Mouse (Mus musculus) left cerebral cortex, adult 9 months (tissue): Measurements from ENCODE around the gene Ano1.

ENCODE experiments used
- DNase-seq, 2 experiments: peaks; one replicate each; pipeline ENCODE4 v3.0.0; 2022; ENCODE audit warnings: low spot score in 2 of 2

The Ano1 gene

GRCm38 (mm10) chr7:144696764-144697704 lies 54.7 kb downstream of the Ano1 start:
- DNase-seq = no peak

- DNase-seq = no peak
These were observed 61.9 kb downstream of the Ano1 start for GRCm38 (mm10) chr7:144689855-144690254.

- DNase-seq = no peak
These were observed 62.6 kb downstream of the Ano1 start for GRCm38 (mm10) chr7:144689136-144689535.

GRCm38 (mm10) chr7:144687663-144688381 lies 64.0 kb downstream of the Ano1 start:
- no peak for DNase-seq

- no peak for DNase-seq
These were observed 66.8 kb downstream of the Ano1 start for GRCm38 (mm10) chr7:144684947-144685346.

GRCm38 (mm10) chr7:144684467-144684866 lies 67.3 kb downstream of the Ano1 start:
- DNase-seq = no peak

- DNase-seq = no peak
These were observed 71.7 kb downstream of the Ano1 start for GRCm38 (mm10) chr7:144680096-144680495.

GRCm38 (mm10) chr7:144678241-144679030 lies 73.3 kb downstream of the Ano1 start:
- DNase-seq = no peak

DNA sequence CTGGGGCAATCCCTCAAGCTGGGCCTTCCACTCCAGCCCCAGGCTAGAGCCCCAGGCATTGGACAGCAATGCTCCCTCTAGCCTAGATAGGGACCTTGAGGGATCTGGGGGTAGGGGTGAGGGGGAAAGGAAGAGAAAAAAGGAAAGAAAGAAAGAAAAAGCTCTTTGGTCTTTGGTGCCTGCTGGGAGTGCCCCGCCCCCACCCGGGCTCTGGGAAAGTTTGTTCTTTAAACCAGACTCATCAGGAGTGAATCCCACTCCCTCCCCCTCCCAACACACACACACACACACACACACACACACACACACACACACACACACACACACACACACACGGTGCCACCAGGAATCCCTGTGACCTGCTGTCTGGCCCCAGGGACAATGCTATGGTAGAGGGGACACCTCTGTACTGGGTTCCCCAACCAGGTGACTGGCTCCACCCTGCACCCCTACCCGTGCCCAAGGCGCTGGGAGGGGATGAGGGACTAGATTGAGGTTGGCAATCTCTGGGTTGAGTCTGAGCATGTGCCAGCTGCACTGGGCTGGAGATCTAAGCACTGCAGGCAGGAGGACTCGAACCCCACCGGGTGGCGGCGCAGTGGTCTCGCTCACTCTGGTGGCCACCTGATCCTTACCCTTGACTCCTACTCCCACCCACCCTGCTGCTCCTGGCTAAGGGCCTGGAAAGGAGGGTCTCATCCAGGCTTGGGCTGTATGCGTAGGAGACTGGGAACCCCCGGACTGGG lies 74.3 kb downstream of the Ano1 start:
- no peak for DNase-seq

DNA sequence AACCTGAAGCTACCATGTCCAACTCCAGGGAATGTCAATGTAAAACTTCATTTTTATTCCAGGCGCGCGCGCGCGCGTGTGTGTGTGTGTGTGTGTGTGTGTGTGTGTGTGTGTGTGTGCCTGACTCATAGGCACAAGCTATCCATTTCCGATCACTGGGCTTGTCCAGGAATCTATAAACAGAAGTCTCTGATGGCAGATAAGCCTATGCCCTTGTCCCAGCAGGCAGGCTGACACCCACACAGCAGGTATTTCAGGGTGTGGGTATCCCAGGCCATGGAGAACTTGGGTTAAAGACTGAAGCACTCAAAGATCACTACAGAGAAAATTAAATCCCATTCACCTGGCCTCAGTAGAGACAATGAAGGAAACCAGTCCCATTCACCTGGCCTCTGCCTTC lies 76.1 kb downstream of the Ano1 start:
- no peak for DNase-seq

DNA sequence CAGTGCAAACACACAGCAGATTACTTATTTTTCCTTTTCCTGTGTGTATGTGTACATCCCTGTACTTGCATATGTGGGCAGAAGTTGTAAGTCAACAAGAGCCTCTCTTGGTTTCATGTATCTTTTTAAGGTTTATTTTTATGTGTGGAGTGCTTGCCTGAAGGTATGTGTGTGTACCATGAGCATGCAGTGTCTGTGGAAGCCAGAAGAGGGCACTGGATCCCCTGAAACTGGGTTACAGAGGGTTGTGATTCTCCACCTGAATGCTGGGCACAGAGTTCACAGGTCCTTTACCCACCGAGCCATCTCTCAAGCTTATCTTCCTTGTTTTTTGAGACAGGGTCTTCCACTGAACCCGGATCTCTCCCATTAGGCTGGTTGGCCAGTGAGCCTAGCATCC lies 81.9 kb downstream of the Ano1 start:
- no peak for DNase-seq

DNA sequence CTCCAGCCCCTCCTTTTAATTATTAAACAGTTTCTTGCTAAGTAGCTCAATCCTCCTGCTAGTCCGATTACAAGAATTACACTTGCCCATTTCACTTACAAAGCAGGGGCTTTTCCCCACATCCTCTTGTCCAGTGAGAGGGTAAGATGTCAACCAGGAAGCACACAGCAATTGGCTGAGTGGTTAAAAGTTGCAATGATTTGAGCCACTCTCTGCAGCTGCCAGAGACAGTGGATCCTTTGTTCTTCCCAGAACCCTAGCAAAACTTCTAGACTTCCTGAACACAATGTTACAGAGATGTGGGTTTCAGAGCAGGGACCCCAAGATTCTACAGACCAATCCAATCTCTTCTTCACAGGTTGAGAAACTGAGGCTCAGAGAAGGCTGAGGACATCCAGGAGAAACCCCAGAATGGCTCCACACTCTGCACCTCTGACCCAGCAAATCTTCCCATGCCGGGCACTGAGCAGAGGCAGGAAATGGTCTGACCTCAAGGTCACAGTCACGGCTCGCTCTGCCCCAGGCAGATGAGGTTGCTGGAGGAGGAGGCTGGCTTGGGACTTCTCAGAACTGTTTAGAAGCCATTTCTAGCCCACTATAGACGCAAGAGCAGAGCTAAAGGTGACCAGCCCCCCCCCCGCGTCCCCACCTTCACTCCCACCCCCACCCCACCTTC lies 83.0 kb downstream of the Ano1 start:
- DNase-seq = no peak

DNA sequence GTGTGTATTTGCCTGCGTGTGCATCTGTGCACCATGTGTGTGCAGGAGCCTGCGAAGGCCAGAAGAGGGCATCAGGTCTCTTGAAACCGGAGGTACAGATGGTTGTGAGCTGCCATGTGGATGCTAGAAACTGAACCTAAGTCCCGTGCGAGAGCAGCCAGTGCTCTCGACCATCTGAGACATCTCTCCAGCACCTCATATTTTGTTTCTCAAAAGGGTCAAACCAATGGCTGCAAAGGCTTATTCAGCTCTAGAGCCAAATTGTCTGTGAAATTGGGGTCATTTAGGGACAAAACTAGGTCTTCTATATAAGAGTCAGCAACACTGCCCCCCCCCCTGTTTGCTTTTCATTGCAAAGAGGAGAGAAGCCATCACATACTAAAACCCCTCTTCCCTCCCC lies 84.7 kb downstream of the Ano1 start:
- no peak for DNase-seq

GRCm38 (mm10) chr7:144665585-144665984 lies 86.2 kb downstream of the Ano1 start:
- no peak for DNase-seq

- DNase-seq = no peak
These were observed 88.2 kb downstream of the Ano1 start for GRCm38 (mm10) chr7:144663566-144663965.

GRCm38 (mm10) chr7:144656261-144656967 lies 95.4 kb downstream of the Ano1 start:
- no peak for DNase-seq

- DNase-seq = peak; percentile 20 to 58
These were observed 97.9 kb downstream of the Ano1 start for GRCm38 (mm10) chr7:144653681-144654425.

- DNase-seq = no peak
These were observed 104.2 kb downstream of the Ano1 start for GRCm38 (mm10) chr7:144647547-144647946.

- no peak for DNase-seq
These were observed 111.0 kb downstream of the Ano1 start for GRCm38 (mm10) chr7:144640817-144641216.
